Mouse (Mus musculus): Measurements from ENCODE around the gene Crat. TPM values are rescaled to one million over a fixed set of nuclear protein-coding genes. Genes with fewer than 3 reads are reported as not detected.

Crat gene
- polyA plus RNA-seq, 1 experiment from 2014 or later, result 42.9 TPM

DNA sequence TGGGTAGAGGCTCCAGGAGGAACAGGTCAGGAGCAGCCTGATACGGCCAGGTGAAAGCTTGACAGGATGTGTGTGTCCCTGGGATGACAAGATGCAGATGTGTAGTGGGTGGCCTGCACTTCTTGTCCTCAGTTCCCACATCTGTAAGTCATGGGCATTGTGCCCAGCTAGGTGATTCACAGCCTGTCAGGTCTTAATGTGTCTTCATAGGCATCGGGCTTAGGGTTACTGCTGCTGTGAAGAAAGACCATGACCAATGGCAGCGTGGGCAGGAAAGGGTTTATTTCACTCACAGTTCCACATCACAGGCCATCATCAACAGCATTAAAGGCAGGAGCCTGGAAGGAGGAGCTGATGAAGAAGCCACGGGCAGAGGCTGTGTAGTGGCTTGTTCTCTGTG, 30.0 kb downstream of the Crat start:
- Histone ChIP-seq H3K9ac (ENCODE audit: low read depth, low read length) (no peak overlapping the region), H3K27ac (no peak overlapping the region), H3K4me2 (ENCODE audit: low read length) (no peak overlapping the region), H3K4me3 (replicated peaks; ENCODE audit: low read depth, low read length) (no peak overlapping the region), H3K36me3 (ENCODE audit: insufficient read depth, low read length) (peaks cover 32% of the 10 kb centered on the region; the same call in 1 of the 2 replicates), H3K9me3 (replicated peaks; ENCODE audit: low read length) (no peaks in the 10 kb centered on the region), H3K27me3 (ENCODE audit: insufficient read depth, low read length) (no peaks in the 10 kb centered on the region), H3K4me1 (replicated peaks; ENCODE audit: insufficient read depth, low read length) (no peaks in the 10 kb centered on the region)
- WGBS, result 83% methylated on average over 4 of the region's 4 CpGs
- TF ChIP-seq CTCF (IDR thresholded peaks at IDR 0.05; ENCODE audit: low read depth), result no peak
- ATAC-seq (replicated peaks; ENCODE audit: low FRiP score, low read depth), result no peak
- no peak for DNase-seq (ENCODE audit: low spot score)

GRCm38 (mm10) chr2:30384814-30385213, 30.8 kb downstream of the Crat start:
- Histone ChIP-seq H3K27ac (no peak overlapping the region), H3K4me1 (replicated peaks; ENCODE audit: insufficient read depth, low read length) (no peaks in the 10 kb centered on the region), H3K27me3 (ENCODE audit: insufficient read depth, low read length) (no peaks in the 10 kb centered on the region), H3K9me3 (replicated peaks; ENCODE audit: low read length) (no peaks in the 10 kb centered on the region), H3K36me3 (ENCODE audit: insufficient read depth, low read length) (peaks cover 34% of the 10 kb centered on the region; the same call in 1 of the 2 replicates), H3K4me2 (ENCODE audit: low read length) (no peak overlapping the region), H3K4me3 (replicated peaks; ENCODE audit: low read depth, low read length) (no peak overlapping the region), H3K9ac (ENCODE audit: low read depth, low read length) (no peak overlapping the region)
- ATAC-seq (replicated peaks; ENCODE audit: low FRiP score, low read depth) (no peak), DNase-seq (ENCODE audit: low spot score) (no peak)
- WGBS, result 68% methylated on average over 5 of the region's 5 CpGs
- no peak for TF ChIP-seq CTCF (IDR thresholded peaks at IDR 0.05; ENCODE audit: low read depth)

DNA sequence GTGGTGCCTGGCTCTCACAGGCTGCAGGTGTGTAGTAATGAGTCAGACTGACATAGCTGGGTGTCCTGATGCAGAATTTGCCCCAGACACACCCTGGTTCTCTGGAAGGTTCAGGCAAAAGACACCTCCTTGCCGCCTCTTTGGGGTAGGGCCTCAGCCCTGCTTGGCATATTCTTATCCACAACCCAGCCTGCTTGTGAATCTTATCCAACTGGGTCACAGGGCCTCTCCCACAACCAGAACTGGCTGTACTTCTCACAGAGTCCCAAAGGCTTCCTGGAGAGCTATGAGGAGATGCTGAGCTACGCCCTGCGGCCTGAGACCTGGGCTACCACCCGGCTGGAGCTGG, 34.3 kb downstream of the Crat start:
- Histone ChIP-seq H3K9me3 (replicated peaks; ENCODE audit: low read length) (no peaks in the 10 kb centered on the region), H3K27me3 (ENCODE audit: insufficient read depth, low read length) (no peaks in the 10 kb centered on the region), H3K27ac (no peak overlapping the region), H3K4me3 (replicated peaks; ENCODE audit: low read depth, low read length) (no peak overlapping the region), H3K36me3 (ENCODE audit: insufficient read depth, low read length) (peaks cover 62% of the 10 kb centered on the region), H3K4me1 (replicated peaks; ENCODE audit: insufficient read depth, low read length) (no peaks in the 10 kb centered on the region), H3K4me2 (ENCODE audit: low read length) (no peak overlapping the region), H3K9ac (ENCODE audit: low read depth, low read length) (no peak overlapping the region)
- no peak for TF ChIP-seq CTCF (IDR thresholded peaks at IDR 0.05; ENCODE audit: low read depth)
- ATAC-seq (replicated peaks; ENCODE audit: low FRiP score, low read depth), result no peak
- no peak for DNase-seq (ENCODE audit: low spot score)
- 98% methylated on average over 4 of the region's 4 CpGs for WGBS

DNA sequence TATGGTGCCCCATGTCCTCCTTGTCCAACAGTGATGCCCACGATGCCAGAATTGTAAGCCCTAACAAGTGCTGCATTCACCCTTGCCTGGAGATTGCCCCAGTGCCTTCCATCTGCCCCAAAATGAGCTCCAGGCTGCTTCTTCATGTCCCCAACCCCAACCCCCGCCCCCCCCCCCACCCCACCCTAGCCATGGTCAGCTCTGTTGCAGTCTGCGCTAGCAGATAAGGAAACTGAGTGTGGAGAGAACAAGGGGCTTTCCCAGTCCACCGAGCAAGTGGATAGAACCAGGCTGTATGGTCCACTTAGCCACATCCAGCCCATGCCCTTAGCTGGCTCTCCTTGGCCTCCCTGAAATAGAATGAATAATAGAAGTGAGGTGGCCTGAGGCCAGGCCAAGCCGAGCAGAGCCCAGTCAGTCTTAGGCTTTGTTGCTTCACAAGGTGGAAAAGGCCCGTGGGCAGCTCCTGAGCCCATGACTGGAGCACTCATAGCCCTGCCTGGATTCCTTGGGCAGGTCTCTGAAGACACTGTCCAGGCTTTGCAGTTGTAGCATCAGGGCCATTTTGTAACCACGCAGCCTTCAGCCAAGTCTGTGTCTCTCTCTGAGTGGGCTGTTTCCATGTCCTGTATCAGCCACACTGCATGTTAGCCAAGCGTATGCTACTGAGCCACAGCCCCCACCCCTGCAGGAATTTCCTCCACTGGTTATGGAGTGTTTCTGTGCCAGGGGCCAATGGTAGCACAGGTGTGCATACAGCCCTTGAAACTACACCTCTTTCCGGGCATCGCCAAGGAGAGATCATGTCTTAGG, 34.8 kb downstream of the Crat start:
- DNase-seq (ENCODE audit: low spot score), result no peak

DNA sequence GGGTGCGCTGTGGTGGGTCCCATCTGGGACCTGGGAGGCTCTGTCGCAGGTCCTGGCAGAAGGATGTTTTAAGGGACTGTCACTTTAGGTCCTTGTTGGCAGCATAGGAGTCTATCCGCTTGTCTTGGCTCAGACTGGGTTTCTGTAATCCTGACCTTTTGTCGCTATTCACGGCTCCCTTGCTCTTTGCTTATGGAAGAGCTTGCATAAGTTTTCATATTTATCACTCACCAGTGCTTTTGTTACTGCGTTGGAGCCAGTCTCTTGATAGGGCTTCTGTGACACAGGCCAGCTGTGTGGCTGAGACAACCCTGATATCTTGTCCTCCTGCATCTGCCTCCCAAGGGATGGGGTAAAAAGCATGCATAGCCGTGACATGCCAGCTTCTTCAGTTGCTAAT, 36.3 kb downstream of the Crat start:
- ATAC-seq (replicated peaks; ENCODE audit: low FRiP score, low read depth), result no peak
- Histone ChIP-seq H3K27me3 (ENCODE audit: insufficient read depth, low read length) (no peaks in the 10 kb centered on the region), H3K4me2 (ENCODE audit: low read length) (no peak overlapping the region), H3K9ac (ENCODE audit: low read depth, low read length) (no peak overlapping the region), H3K4me3 (replicated peaks; ENCODE audit: low read depth, low read length) (no peak overlapping the region), H3K27ac (no peak overlapping the region), H3K4me1 (replicated peaks; ENCODE audit: insufficient read depth, low read length) (no peaks in the 10 kb centered on the region), H3K9me3 (replicated peaks; ENCODE audit: low read length) (no peaks in the 10 kb centered on the region), H3K36me3 (ENCODE audit: insufficient read depth, low read length) (peaks cover 69% of the 10 kb centered on the region)
- DNase-seq (ENCODE audit: low spot score), result no peak
- no peak for TF ChIP-seq CTCF (IDR thresholded peaks at IDR 0.05; ENCODE audit: low read depth)
- 84% methylated on average over 7 of the region's 7 CpGs for WGBS

More for the DNA sequence above, 34.8 kb downstream of the Crat start:
- Histone ChIP-seq H3K4me3 (replicated peaks; ENCODE audit: low read depth, low read length) (no peak overlapping the region), H3K4me2 (ENCODE audit: low read length) (no peak overlapping the region), H3K9ac (ENCODE audit: low read depth, low read length) (no peak overlapping the region), H3K27ac (no peak overlapping the region), H3K36me3 (ENCODE audit: insufficient read depth, low read length) (peaks cover 68% of the 10 kb centered on the region), H3K4me1 (replicated peaks; ENCODE audit: insufficient read depth, low read length) (no peaks in the 10 kb centered on the region), H3K9me3 (replicated peaks; ENCODE audit: low read length) (no peaks in the 10 kb centered on the region), H3K27me3 (ENCODE audit: insufficient read depth, low read length) (no peaks in the 10 kb centered on the region)
- ATAC-seq (replicated peaks; ENCODE audit: low FRiP score, low read depth), result no peak
- 93% methylated on average over 10 of the region's 10 CpGs for WGBS
- no peak for TF ChIP-seq CTCF (IDR thresholded peaks at IDR 0.05; ENCODE audit: low read depth)

DNA sequence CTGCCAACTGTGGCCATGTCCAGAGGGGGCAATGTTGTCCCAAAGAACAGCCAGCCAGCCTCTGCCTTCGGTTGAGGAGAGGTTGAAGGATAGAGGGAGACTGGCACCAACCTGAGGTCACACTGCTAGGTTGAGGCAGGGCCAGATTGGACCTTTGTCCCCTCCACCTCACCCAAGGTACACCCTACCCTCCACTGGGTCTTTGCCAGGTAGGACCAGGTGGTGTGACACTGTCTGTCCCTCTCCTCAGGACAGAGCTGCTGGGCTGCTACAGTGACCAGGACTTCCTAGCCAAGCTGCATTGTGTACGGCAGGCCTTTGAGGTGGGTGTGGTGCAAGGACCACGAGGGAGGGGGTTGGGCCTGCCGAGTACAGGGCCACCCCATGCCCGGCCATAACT, 37.9 kb downstream of the Crat start:
- 82% methylated on average over 5 of the region's 5 CpGs for WGBS

More for the DNA sequence above, 37.9 kb downstream of the Crat start:
- no peak for ATAC-seq (replicated peaks; ENCODE audit: low FRiP score, low read depth)
- Histone ChIP-seq H3K9me3 (replicated peaks; ENCODE audit: low read length) (no peaks in the 10 kb centered on the region), H3K27me3 (ENCODE audit: insufficient read depth, low read length) (no peaks in the 10 kb centered on the region), H3K27ac (no peak overlapping the region), H3K4me1 (replicated peaks; ENCODE audit: insufficient read depth, low read length) (no peaks in the 10 kb centered on the region), H3K36me3 (ENCODE audit: insufficient read depth, low read length) (peaks cover 67% of the 10 kb centered on the region), H3K9ac (ENCODE audit: low read depth, low read length) (no peak overlapping the region), H3K4me3 (replicated peaks; ENCODE audit: low read depth, low read length) (no peak overlapping the region), H3K4me2 (ENCODE audit: low read length) (no peak overlapping the region)
- no peak for TF ChIP-seq CTCF (IDR thresholded peaks at IDR 0.05; ENCODE audit: low read depth)
- DNase-seq (ENCODE audit: low spot score), result no peak
